Mouse (Mus musculus) CH12.LX (cell line): ENCODE measurements around the gene Saxo2. TPM values are rescaled to one million over a fixed set of nuclear protein-coding genes. Genes with fewer than 3 reads are reported as not detected.

Source experiments
- DNase-seq: peaks from one replicate; pipeline ENCODE4 v3.0.0-alpha.2; 2013; ENCODE audit errors: extremely low read depth
- H3K27ac ChIP-seq: 2 replicates; pipeline ENCODE4 v1.5.1; 2012; ENCODE audit warnings: low read depth, mild to moderate bottlenecking, control low read depth, moderate library complexity; ENCODE audit not compliant: insufficient read depth
- H3K27me3 ChIP-seq: replicated peaks from 2 replicates; pipeline ENCODE3; 2012; ENCODE audit warnings: inconsistent platforms
- H3K36me3 ChIP-seq, 2 experiments: replicated peaks in 1 of 2; 2 replicates each; pipeline versions ENCODE3 to v1.6.1; 2012; ENCODE audit warnings: inconsistent platforms in 1 of 2, low read length in 1 of 2, mild to moderate bottlenecking in 1 of 2, mixed read lengths in 1 of 2, moderate library complexity in 1 of 2; ENCODE audit not compliant: control insufficient read depth in 1 of 2, insufficient read depth in 1 of 2
- H3K4me1 ChIP-seq, 2 experiments: 2 replicates each; pipeline ENCODE4 v1.6.1; 2012; ENCODE audit warnings: inconsistent platforms in 1 of 2, moderate library complexity in 1 of 2; ENCODE audit not compliant: insufficient read depth in 2 of 2, control insufficient read depth in 1 of 2
- H3K4me2 ChIP-seq: 2 replicates; pipeline ENCODE4 v1.6.1; 2012; ENCODE audit warnings: low read depth, mild to moderate bottlenecking, control low read depth; ENCODE audit not compliant: poor library complexity, insufficient read depth, severe bottlenecking
- H3K4me3 ChIP-seq, 3 experiments: fragments of 150-350 bp in 1 of 3; sonication (generic) in 1 of 3; replicated peaks in 1 of 3; 2 replicates each; pipeline versions ENCODE3 to v1.5.1; 2011 to 2012; ENCODE audit warnings: low read depth in 2 of 3, low read length in 2 of 3, mild to moderate bottlenecking in 2 of 3, moderate library complexity in 2 of 3, control low read depth in 1 of 3, improper control_type of control experiment in 1 of 3, inconsistent platforms in 1 of 3, mixed read lengths in 1 of 3; ENCODE audit not compliant: poor library complexity in 1 of 3
- H3K79me2 ChIP-seq: replicated peaks from 2 replicates; pipeline ENCODE4 v1.6.1; 2012; ENCODE audit warnings: mild to moderate bottlenecking, moderate library complexity; ENCODE audit not compliant: control insufficient read depth, poor library complexity, insufficient read depth, severe bottlenecking; ENCODE audit errors: extremely low read depth
- H3K9ac ChIP-seq: 2 replicates; pipeline ENCODE4 v1.6.1; 2012; ENCODE audit warnings: low read depth, mild to moderate bottlenecking, control low read depth, moderate library complexity; ENCODE audit not compliant: insufficient read depth
- H3K9me3 ChIP-seq: replicated peaks from 2 replicates; pipeline ENCODE3; 2012; ENCODE audit warnings: low read length, inconsistent platforms, mixed read lengths
- BHLHE40 ChIP-seq: IDR thresholded peaks from 2 replicates; pipeline ENCODE4 v1.6.1; 2011; ENCODE audit warnings: mild to moderate bottlenecking, low read depth, low read length, improper control_type of control experiment
- CHD1 ChIP-seq: IDR thresholded peaks from 2 replicates; pipeline ENCODE4 v1.6.1; 2012; ENCODE audit warnings: low read depth, low read length, improper control_type of control experiment, inconsistent platforms
- CHD2 ChIP-seq: IDR thresholded peaks from 2 replicates; pipeline ENCODE4 v1.6.1; 2011; ENCODE audit warnings: low read length, improper control_type of control experiment
- CTCF ChIP-seq, 2 experiments: IDR thresholded peaks in 1 of 2; conservative IDR thresholded peaks in 1 of 2; 2 replicates each; pipeline ENCODE4 v1.5.1; 2011 to 2012; ENCODE audit warnings: low read depth in 2 of 2, low read length in 2 of 2, improper control_type of control experiment in 1 of 2, inconsistent platforms in 1 of 2, mild to moderate bottlenecking in 1 of 2, moderate library complexity in 1 of 2
- E2F4 ChIP-seq: IDR thresholded peaks from 2 replicates; pipeline ENCODE4 v1.6.1; 2011; ENCODE audit warnings: low read depth, low read length, improper control_type of control experiment; ENCODE audit not compliant: insufficient replicate concordance
- ELF1 ChIP-seq: IDR thresholded peaks from 2 replicates; pipeline ENCODE4 v1.6.1; 2014; ENCODE audit warnings: low read depth, mild to moderate bottlenecking, inconsistent platforms, low read length, improper control_type of control experiment
- EP300 ChIP-seq: IDR thresholded peaks from 2 replicates; pipeline ENCODE4 v1.6.1; 2011; ENCODE audit warnings: low read length, improper control_type of control experiment
- ETS1 ChIP-seq: conservative IDR thresholded peaks from 2 replicates; pipeline ENCODE4 v1.6.1; 2012; ENCODE audit warnings: low read depth, mild to moderate bottlenecking, inconsistent platforms, low read length, improper control_type of control experiment, moderate library complexity
- GABPA ChIP-seq: IDR thresholded peaks from 2 replicates; pipeline ENCODE4 v1.6.1; 2012; ENCODE audit warnings: low read depth, low read length, improper control_type of control experiment, inconsistent platforms; ENCODE audit not compliant: insufficient replicate concordance
- HCFC1 ChIP-seq: IDR thresholded peaks from 2 replicates; pipeline ENCODE4 v1.6.1; 2012; ENCODE audit warnings: low read depth, mild to moderate bottlenecking, inconsistent platforms, low read length, improper control_type of control experiment
- IRF4 ChIP-seq: IDR thresholded peaks from 2 replicates; pipeline ENCODE4 v1.6.1; 2014; ENCODE audit warnings: low read depth, mild to moderate bottlenecking, inconsistent platforms, low read length, improper control_type of control experiment
- JUN ChIP-seq: IDR thresholded peaks from 2 replicates; pipeline ENCODE4 v1.6.1; 2011; ENCODE audit warnings: low read depth, mild to moderate bottlenecking, low read length, improper control_type of control experiment, moderate library complexity; ENCODE audit not compliant: insufficient read depth
- JUND ChIP-seq: conservative IDR thresholded peaks from 2 replicates; pipeline ENCODE4 v1.6.1; 2011; ENCODE audit warnings: low read depth, low read length, improper control_type of control experiment
- KAT2A ChIP-seq: IDR thresholded peaks from 2 replicates; pipeline ENCODE4 v1.6.1; 2012; ENCODE audit warnings: low read length, improper control_type of control experiment, inconsistent platforms; ENCODE audit not compliant: insufficient replicate concordance
- MAFK ChIP-seq: IDR thresholded peaks from 2 replicates; pipeline ENCODE4 v1.6.1; 2011; ENCODE audit warnings: low read length, improper control_type of control experiment; ENCODE audit not compliant: insufficient replicate concordance
- MAX ChIP-seq: IDR thresholded peaks from 2 replicates; pipeline ENCODE4 v1.6.1; 2011; ENCODE audit warnings: low read length, improper control_type of control experiment
- MAZ ChIP-seq: IDR thresholded peaks from 2 replicates; pipeline ENCODE4 v1.6.1; 2012; ENCODE audit warnings: low read depth, mild to moderate bottlenecking, inconsistent platforms, low read length, improper control_type of control experiment, moderate library complexity
- MEF2A ChIP-seq: IDR thresholded peaks from 2 replicates; pipeline ENCODE4 v1.6.1; 2014; ENCODE audit warnings: low read depth, mild to moderate bottlenecking, inconsistent platforms, low read length, improper control_type of control experiment, borderline replicate concordance
- MXI1 ChIP-seq: IDR thresholded peaks from 2 replicates; pipeline ENCODE4 v1.6.1; 2011; ENCODE audit warnings: mild to moderate bottlenecking, low read depth, low read length, improper control_type of control experiment
- MYC ChIP-seq: IDR thresholded peaks from 2 replicates; pipeline ENCODE4 v1.6.1; 2011; ENCODE audit warnings: low read depth, mild to moderate bottlenecking, improper control_type of control experiment, low read length
- NELFE ChIP-seq: IDR thresholded peaks from 2 replicates; pipeline ENCODE4 v1.6.1; 2011; ENCODE audit warnings: low read depth, low read length, improper control_type of control experiment
- NRF1 ChIP-seq: IDR thresholded peaks from 2 replicates; pipeline ENCODE4 v1.6.1; 2014; ENCODE audit warnings: low read depth, mild to moderate bottlenecking, inconsistent platforms, low read length, improper control_type of control experiment, moderate library complexity
- PAX5 ChIP-seq: IDR thresholded peaks from 2 replicates; pipeline ENCODE4 v1.6.1; 2012; ENCODE audit warnings: low read length, inconsistent platforms, mixed read lengths
- POLR2A ChIP-seq: IDR thresholded peaks from 2 replicates; pipeline ENCODE4 v1.6.1; 2011; ENCODE audit warnings: low read depth, mild to moderate bottlenecking, improper control_type of control experiment, low read length
- POLR2AphosphoS2 ChIP-seq: IDR thresholded peaks from 2 replicates; pipeline ENCODE4 v1.6.1; 2011; ENCODE audit warnings: low read depth, low read length, improper control_type of control experiment
- RAD21 ChIP-seq: IDR thresholded peaks from 2 replicates; pipeline ENCODE4 v1.6.1; 2011; ENCODE audit warnings: low read depth, mild to moderate bottlenecking, low read length, improper control_type of control experiment, moderate library complexity
- RCOR1 ChIP-seq: conservative IDR thresholded peaks from 2 replicates; pipeline ENCODE4 v1.6.1; 2012; ENCODE audit warnings: low read depth, mild to moderate bottlenecking, inconsistent platforms, low read length, improper control_type of control experiment
- SIN3A ChIP-seq: IDR thresholded peaks from 2 replicates; pipeline ENCODE4 v1.6.1; 2012; ENCODE audit warnings: low read length, improper control_type of control experiment, inconsistent platforms
- SMC3 ChIP-seq: IDR thresholded peaks from 2 replicates; pipeline ENCODE4 v1.6.1; 2011; ENCODE audit warnings: low read depth, low read length, improper control_type of control experiment
- TBP ChIP-seq: conservative IDR thresholded peaks from 2 replicates; pipeline ENCODE4 v1.6.1; 2011; ENCODE audit warnings: low read depth, low read length, improper control_type of control experiment
- TCF12 ChIP-seq: IDR thresholded peaks from 2 replicates; pipeline ENCODE4 v1.6.1; 2014; ENCODE audit warnings: low read depth, mild to moderate bottlenecking, inconsistent platforms, low read length, improper control_type of control experiment
- UBTF ChIP-seq: IDR thresholded peaks from 2 replicates; pipeline ENCODE4 v1.6.1; 2012; ENCODE audit warnings: low read depth, mild to moderate bottlenecking, inconsistent platforms, low read length, improper control_type of control experiment, moderate library complexity
- USF1 ChIP-seq: IDR thresholded peaks from 2 replicates; pipeline ENCODE4 v1.6.1; 2014; ENCODE audit warnings: low read depth, mild to moderate bottlenecking, inconsistent platforms, low read length, improper control_type of control experiment
- USF2 ChIP-seq: conservative IDR thresholded peaks from 2 replicates; pipeline ENCODE4 v1.6.1; 2011; ENCODE audit warnings: low read depth, low read length, improper control_type of control experiment
- ZC3H11A ChIP-seq: IDR thresholded peaks from 2 replicates; pipeline ENCODE4 v1.6.1; 2012; ENCODE audit warnings: low read depth, mild to moderate bottlenecking, inconsistent platforms, low read length, improper control_type of control experiment
- ZKSCAN1 ChIP-seq: IDR thresholded peaks from 2 replicates; pipeline ENCODE4 v1.6.1; 2012; ENCODE audit warnings: low read depth, inconsistent platforms, low read length, improper control_type of control experiment, borderline replicate concordance
- ZMIZ1 ChIP-seq: IDR thresholded peaks from 2 replicates; pipeline ENCODE4 v1.6.1; 2012; ENCODE audit warnings: low read depth, mild to moderate bottlenecking, inconsistent platforms, low read length, improper control_type of control experiment
- ZNF384 ChIP-seq: IDR thresholded peaks from 2 replicates; pipeline ENCODE4 v1.6.1; 2012; ENCODE audit warnings: low read depth, low read length, improper control_type of control experiment, inconsistent platforms
- dilution Hi-C: fragments of 300-500 bp; cut with MboI; formaldehyde crosslinking; loops from 2 replicates; pipeline ENCODE4 v1.14.3; 2020; ENCODE audit warnings: low sequenced_read_pairs; ENCODE audit not compliant: extremely low pct_unique_long_range_greater_than_20kb, extremely low pct_ligation_motif_present
- in situ Hi-C: fragments of 300-500 bp; cut with MboI; formaldehyde crosslinking; loops from 3 replicates; pipeline ENCODE4 v1.14.3; 2019; ENCODE audit warnings: low sequenced_read_pairs, low pct_ligation_motif_present, low pct_unique_long_range_greater_than_20kb, mixed read lengths
- polyA plus RNA-seq: library from polyadenylated mRNA; unstranded; fragments of >175 nt; gene quantifications from 2 replicates; pipeline ENCODE4 v1.2.1, GENCODE M21; 2012; ENCODE audit warnings: low read depth; ENCODE audit not compliant: insufficient read length
- total RNA-seq, 2 experiments: library from RNA; depleted of rRNA; stranded (reverse); fragments of 300-350 nt in 1 of 2; fragments of >200 nt in 1 of 2; gene quantifications; 2 replicates each; pipeline ENCODE4 v1.2.3; 2012 to 2014

Gene Saxo2
- total RNA-seq (2012; rRNA removed) (3.9 and 17.6 TPM in 2 replicates), total RNA-seq (2014; rRNA removed) (16.3 and 22.3 TPM in 2 replicates), polyA plus RNA-seq (4.1 and 6.0 TPM in 2 replicates)

DNA sequence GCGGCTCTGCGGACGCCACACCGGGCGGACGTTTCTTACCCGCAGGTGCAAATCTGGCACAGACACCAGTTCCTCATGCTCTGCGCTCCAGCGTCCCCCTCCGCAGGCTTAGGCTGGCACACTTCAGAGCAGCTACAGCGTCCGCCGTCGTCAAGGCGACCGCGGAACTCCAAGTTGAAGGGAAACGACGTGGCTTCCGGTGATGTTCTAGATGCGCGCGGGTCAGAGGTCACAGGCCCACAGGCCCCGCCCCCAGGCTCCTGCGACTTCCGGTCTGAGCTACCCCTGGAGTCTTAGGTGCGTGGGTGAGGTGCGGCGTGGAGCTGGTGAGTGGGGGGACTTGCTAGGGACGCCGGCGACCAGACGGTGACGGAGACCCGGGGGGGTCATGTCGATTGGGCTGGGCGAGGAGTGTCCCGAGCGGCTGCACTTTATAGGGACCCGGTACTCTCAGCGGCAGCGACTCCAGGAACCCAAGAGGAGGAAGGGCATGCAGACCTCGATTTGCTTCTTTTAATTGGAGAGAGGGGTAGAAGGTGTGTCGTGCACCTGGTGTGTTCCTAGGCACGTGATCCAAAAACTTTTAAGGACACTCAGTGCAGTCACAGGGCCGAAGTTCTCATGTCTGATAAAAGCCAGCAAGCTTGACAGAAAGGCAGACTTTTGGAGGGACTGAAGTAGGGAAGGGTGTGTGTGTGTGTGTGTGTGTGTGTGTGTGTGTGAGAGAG, at the start of gene Saxo2, which contains the start of gene Efl1:
Gene Saxo2, minus strand, starts transcription at position 176 of the 728 bp plus-strand sequence.
Gene Efl1, plus strand, starts transcription at position 262 of the 728 bp plus-strand sequence.
- Histone ChIP-seq H3K9me3 (no peaks in the 10 kb centered on the region), H3K4me3 (peak within 1 kb of the TSS; percentile 83 to 95 (median 91)), H3K27me3 (no peaks in the 10 kb centered on the region), H3K4me2 (peak within 1 kb of the TSS; percentile 95), H3K36me3 (peaks cover 7 to 33% of the 10 kb centered on the region in 2 experiments), H3K4me1 (peaks cover 2 to 38% of the 10 kb centered on the region in 2 experiments; a peak in 2 of 4 replicates), H3K9ac (peak within 1 kb of the TSS; percentile 77), H3K79me2 (peaks cover 17% of the 10 kb centered on the region), H3K27ac (peak within 1 kb of the TSS; percentile 79)
- in situ Hi-C loops (no loop called here), dilution Hi-C loops (no loop called here)
- DNase-seq = peak; percentile 97
- TF ChIP-seq CTCF (conservative IDR thresholded peaks at IDR 0.05 in 1 of 2, IDR thresholded peaks at IDR 0.05 in 1 of 2; ENCODE audit: low read depth in 2 of 2, low read length in 2 of 2) (0 out of 4 replicates have a peak, but pooled peaks of 1 of the 2 experiments have one; percentile 7), SIN3A (peak; percentile 99), EP300 (no peak), ETS1 (peak; percentile 40; the same call in 1 of the 2 replicates), MYC (0 out of 2 replicates have a peak, but pooled peaks have one; percentile 28), ELF1 (peak; percentile 91), RCOR1 (no peak), ZNF384 (no peak), USF1 (no peak), CHD2 (peak; percentile 88), HCFC1 (peak; percentile 88), BHLHE40 (peak; percentile 64), JUN (no peak), E2F4 (no peak), RAD21 (no peak; the same call in none of the 2 replicates), JUND (no peak), IRF4 (no peak; the same call in 1 of the 2 replicates), MXI1 (peak; percentile 99), NRF1 (peak; percentile 47), CHD1 (no peak), MAZ (peak; percentile 73; the same call in 1 of the 2 replicates), GABPA (no peak; the same call in 1 of the 2 replicates), ZKSCAN1 (no peak), ZC3H11A (no peak), MEF2A (0 out of 2 replicates have a peak, but pooled peaks have one; percentile 7), SMC3 (no peak), NELFE (no peak; the same call in 1 of the 2 replicates), UBTF (no peak), TBP (no peak), KAT2A (peak; percentile 59; the same call in 1 of the 2 replicates), POLR2AphosphoS2 (no peak), TCF12 (peak; percentile 58), POLR2A (peak; percentile 82), PAX5 (no peak), USF2 (no peak), MAX (no peak; the same call in 1 of the 2 replicates), MAFK (no peak), ZMIZ1 (no peak)
